Mouse (Mus musculus) gastrocnemius, adult 2 months (tissue): Measurements from ENCODE around the gene Nemf. TPM values are rescaled to one million over a fixed set of nuclear protein-coding genes. Genes with fewer than 3 reads are reported as not detected.
"Not testable (repeated sequence)": the region's sequence is repeated elsewhere in the genome, so short reads cannot be mapped to it uniquely, and the experiment has no call there.

Experiments used
- DNase-seq: peaks from one replicate; pipeline ENCODE4 v3.0.0; 2022
- H3K27ac ChIP-seq: fragments of 200-600 bp; 2 replicates; pipeline ENCODE4 v1.8.1; 2022; ENCODE audit warnings: mild to moderate bottlenecking
- H3K4me3 ChIP-seq: fragments of 200-600 bp; 2 replicates; pipeline ENCODE4 v1.8.1; 2022; ENCODE audit warnings: mild to moderate bottlenecking, moderate library complexity
- CTCF ChIP-seq: fragments of 200-600 bp; IDR thresholded peaks from 2 replicates; pipeline ENCODE4 v1.8.1; 2022; ENCODE audit warnings: antibody characterized with exemption, mild to moderate bottlenecking, moderate library complexity
- intact Hi-C: fragments of 180-260 bp; cut with DNase I; formaldehyde crosslinking; loops from one replicate; pipeline ENCODE4 v1.15.1; 2025
- total RNA-seq, 2 experiments: library from RNA; stranded (reverse); gene quantifications; 2 replicates each; pipeline ENCODE4 v1.2.3; 2021

Gene Nemf
- total RNA-seq, 2 experiments from 2014 or later, result 23.1 to 23.6 TPM

DNA sequence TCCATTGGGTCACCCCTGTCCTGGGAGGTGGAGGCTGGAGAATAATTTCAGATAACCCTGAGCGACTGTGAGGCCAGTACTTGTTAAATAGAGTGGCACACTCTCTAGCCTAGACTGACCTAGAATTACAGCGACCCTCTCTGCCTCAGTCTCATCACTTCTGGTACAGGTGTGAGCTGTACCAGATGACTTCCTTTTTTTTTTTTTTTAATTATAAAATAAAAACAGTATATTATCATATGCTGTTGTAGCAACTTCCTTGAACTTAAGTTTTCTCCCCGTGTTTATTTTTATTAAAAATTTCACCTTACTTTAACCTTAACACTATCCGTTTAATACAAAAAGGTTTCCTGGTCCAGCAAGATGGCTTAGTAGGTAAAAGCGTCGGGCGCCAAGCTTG is 14.0 kb upstream of the Nemf start:
- intact Hi-C loops, result loop anchor here (5.0 kb wide), 2 partner anchors 76 to 106 kb away; no protein-coding TSS in a partner anchor
- H3K27ac ChIP-seq, result peak overlapping the region; percentile 95
- TF ChIP-seq CTCF, result no peak
- DNase-seq, result no peak
- H3K4me3 ChIP-seq, result peak overlapping the region; percentile 96

GRCm38 (mm10) chr12:69367557-69367956 is 10.6 kb upstream of the Nemf start:
- TF ChIP-seq CTCF, result no peak
- H3K27ac ChIP-seq, result no peak overlapping the region
- DNase-seq, result no peak
- intact Hi-C loops, result no loop called here
- H3K4me3 ChIP-seq, result no peak overlapping the region

DNA sequence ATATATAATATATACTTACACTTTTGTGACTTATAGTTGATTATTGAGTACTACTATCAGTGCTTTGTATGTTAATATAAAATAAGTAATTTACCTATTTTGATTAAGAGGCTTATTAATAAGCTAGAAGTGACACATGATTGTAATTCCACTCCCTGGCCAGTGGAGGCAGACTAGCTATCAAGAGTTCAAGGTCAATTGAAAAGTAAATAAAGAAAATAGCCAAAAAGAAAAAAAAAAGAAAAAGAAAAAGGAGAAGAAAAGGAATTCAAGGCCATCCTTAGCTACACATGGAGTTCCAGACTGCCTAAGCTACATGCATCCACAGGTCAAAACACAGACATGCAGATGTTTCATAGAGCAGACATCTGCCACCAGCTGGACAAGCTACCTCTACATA is 9.5 kb upstream of the Nemf start:
- DNase-seq, result no peak
- intact Hi-C loops, result no loop called here
- TF ChIP-seq CTCF, result peak; percentile 62
- no peak overlapping the region for H3K4me3 ChIP-seq
- no peak overlapping the region for H3K27ac ChIP-seq

DNA sequence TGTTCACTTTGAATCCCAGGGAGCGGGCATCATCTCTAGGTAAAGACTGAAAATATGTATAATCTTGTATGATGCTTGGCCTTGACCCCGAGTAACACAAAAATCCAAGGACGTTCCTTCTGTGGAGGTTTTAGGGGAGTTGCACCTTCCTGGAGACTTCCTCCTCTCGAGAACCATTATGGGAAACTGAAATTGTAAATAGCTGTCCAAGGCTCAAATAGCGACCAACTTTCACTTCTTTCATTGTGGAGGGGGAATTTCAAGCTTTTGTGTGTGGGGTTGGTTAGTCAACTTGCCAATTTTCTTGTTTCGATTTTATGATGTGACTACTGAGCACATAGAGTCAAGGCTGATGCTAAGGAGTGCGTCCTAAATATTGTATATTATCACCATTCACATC is 8.8 kb upstream of the Nemf start:
- intact Hi-C loops, result no loop called here
- Histone ChIP-seq H3K4me3 (no peak overlapping the region), H3K27ac (no peak overlapping the region)
- no peak for DNase-seq
- TF ChIP-seq CTCF, result no peak

- Histone ChIP-seq H3K4me3 (peak overlapping the region; percentile 84), H3K27ac (peak overlapping the region; percentile 95)
- peak; percentile 28; the same call in 1 of the 2 replicates for TF ChIP-seq CTCF
- intact Hi-C loops, result loop anchor here (5.0 kb wide), 2 partner anchors 138 to 318 kb away; partner anchors contain the start of gene Sos2
- peak; percentile 89 for DNase-seq
Measured at GRCm38 (mm10) chr12:69363899-69364762, 7.2 kb upstream of the Nemf start.

DNA sequence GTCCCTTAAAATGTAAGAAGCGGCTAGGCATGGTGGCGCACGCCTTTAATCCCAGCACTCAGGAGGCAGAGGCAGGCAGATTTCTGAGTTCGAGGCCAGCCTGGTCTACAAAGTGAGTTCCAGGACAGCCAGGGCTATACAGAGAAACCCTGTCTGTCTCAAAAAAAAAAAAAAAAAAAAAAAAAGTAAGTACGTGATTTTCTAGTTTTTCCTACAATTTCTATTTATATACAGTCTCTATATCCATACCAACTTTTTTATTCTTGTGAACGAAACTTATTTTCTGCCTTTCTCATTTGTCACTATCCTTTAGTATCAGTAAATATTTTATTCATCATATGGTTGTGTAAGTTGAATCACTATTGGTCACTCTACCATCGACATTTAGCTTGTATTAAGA is 6.1 kb upstream of the Nemf start:
- not testable (repeated sequence) for DNase-seq, H3K27ac ChIP-seq, H3K4me3 ChIP-seq
- intact Hi-C loops, result loop anchor here (5.0 kb wide), 2 partner anchors 139 to 319 kb away; partner anchors contain the start of gene Sos2

- no peak for DNase-seq
- Histone ChIP-seq H3K27ac (peak overlapping the region; percentile 86), H3K4me3 (peak overlapping the region; percentile 77)
- intact Hi-C loops, result loop anchor here (5.0 kb wide), 2 partner anchors 140 to 320 kb away; partner anchors contain the start of gene Sos2
- TF ChIP-seq CTCF, result no peak
Measured at GRCm38 (mm10) chr12:69362388-69362787, 5.4 kb upstream of the Nemf start.

- peak overlapping the region; percentile 86 for H3K27ac ChIP-seq
- no peak for DNase-seq
- H3K4me3 ChIP-seq, result peak overlapping the region; percentile 77
- TF ChIP-seq CTCF, result no peak
- intact Hi-C loops, result loop anchor here (5.0 kb wide), 2 partner anchors 140 to 320 kb away; partner anchors contain the start of gene Sos2
Measured at GRCm38 (mm10) chr12:69361919-69362318, 5.0 kb upstream of the Nemf start.

GRCm38 (mm10) chr12:69360997-69361899 is 4.3 kb upstream of the Nemf start:
- Histone ChIP-seq H3K27ac (peak overlapping the region; percentile 86), H3K4me3 (peak overlapping the region; percentile 77)
- peak; percentile 98 for DNase-seq
- intact Hi-C loops, result loop anchor here (5.0 kb wide), 2 partner anchors 141 to 321 kb away; partner anchors contain the start of gene Sos2

DNA sequence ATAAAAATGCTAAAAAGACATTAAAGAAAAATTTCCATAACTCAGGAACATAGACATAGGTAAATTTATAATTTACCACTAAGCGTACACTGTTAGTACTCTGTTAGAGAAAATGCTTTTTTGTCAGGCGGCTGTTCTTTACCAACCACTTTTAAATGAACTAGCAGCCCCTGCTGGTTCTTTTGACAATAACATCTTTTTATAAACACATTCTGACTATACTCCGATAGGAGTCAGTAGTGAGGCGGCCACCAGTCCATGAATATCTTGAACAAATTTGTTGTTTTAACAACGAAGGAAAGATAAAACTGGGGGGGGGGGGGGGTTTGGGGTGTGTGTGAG is 3.7 kb upstream of the Nemf start:
- Histone ChIP-seq H3K27ac (0 out of 2 replicates have a peak overlapping the region, but pooled peaks have one; percentile 75), H3K4me3 (no peak overlapping the region)
- peak; percentile 26 for DNase-seq
- TF ChIP-seq CTCF, result peak; percentile 91
- intact Hi-C loops, result loop anchor here (5.0 kb wide), 2 partner anchors 142 to 322 kb away; partner anchors contain the start of gene Sos2

DNA sequence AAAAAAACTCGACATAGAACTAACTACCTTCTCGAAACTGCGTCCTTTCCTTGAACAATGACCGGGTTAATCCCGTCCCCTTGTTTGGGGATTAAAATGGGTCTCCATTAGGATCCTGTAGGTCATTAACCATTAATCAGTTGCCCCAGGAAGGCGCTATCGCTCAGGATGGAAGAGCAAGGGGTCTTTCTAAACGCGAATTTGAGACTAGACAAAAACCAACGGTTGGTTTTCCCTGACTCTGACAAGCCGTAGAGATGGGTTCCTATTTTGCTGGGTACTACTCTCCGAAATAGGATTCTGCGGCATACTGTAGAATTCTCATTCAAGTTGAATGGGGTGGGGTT is 308 bp upstream of the Nemf start:
- H3K27ac ChIP-seq, result peak overlapping the region; percentile 95
- DNase-seq, result no peak
- no peak for TF ChIP-seq CTCF
- peak overlapping the region; percentile 82 for H3K4me3 ChIP-seq
- intact Hi-C loops, result no loop called here

GRCm38 (mm10) chr12:69351685-69352084 is 5.3 kb downstream of the Nemf start:
- no peak overlapping the region for H3K27ac ChIP-seq
- TF ChIP-seq CTCF, result peak; percentile 45
- intact Hi-C loops, result no loop called here
- DNase-seq, result no peak
- H3K4me3 ChIP-seq, result no peak overlapping the region

GRCm38 (mm10) chr12:69349928-69350327 is 7.0 kb downstream of the Nemf start:
- Histone ChIP-seq H3K27ac (no peak overlapping the region), H3K4me3 (no peak overlapping the region)
- intact Hi-C loops, result no loop called here
- DNase-seq, result no peak
- no peak for TF ChIP-seq CTCF
